Mouse (Mus musculus) heart, adult 18-20 months (tissue): ENCODE measurements around the gene Meltf. TPM values are rescaled to one million over a fixed set of nuclear protein-coding genes. Genes with fewer than 3 reads are reported as not detected.

Experiments used
- DNase-seq, 2 experiments: peaks; one replicate each; pipeline ENCODE4 v3.0.0; 2021 to 2022; ENCODE audit warnings: mixed read lengths in 1 of 2
- total RNA-seq, 2 experiments: library from RNA; stranded (reverse); gene quantifications; 2 replicates each; pipeline ENCODE4 v1.2.3; 2021

Meltf gene
- total RNA-seq, 2 experiments from 2014 or later, result 0.08 TPM; not detected in 1

- DNase-seq, result no peak
These were observed 15.0 kb downstream of the Meltf start for GRCm38 (mm10) chr16:31893396-31894141.

- DNase-seq, result no peak
These were observed 18.6 kb downstream of the Meltf start for GRCm38 (mm10) chr16:31896971-31897774.

- no peak for DNase-seq
These were observed 20.1 kb downstream of the Meltf start for GRCm38 (mm10) chr16:31898546-31899326.

- no peak for DNase-seq
These were observed 23.3 kb downstream of the Meltf start for GRCm38 (mm10) chr16:31901886-31902285.

- DNase-seq, result no peak
These were observed 24.6 kb downstream of the Meltf start for GRCm38 (mm10) chr16:31903239-31903638.

- no peak for DNase-seq
These were observed 26.7 kb downstream of the Meltf start for GRCm38 (mm10) chr16:31905331-31905730.

- no peak for DNase-seq
These were observed 27.5 kb downstream of the Meltf start for GRCm38 (mm10) chr16:31905891-31906825.

- DNase-seq, result peak; percentile 38 to 44
These were observed 28.3 kb downstream of the Meltf start for GRCm38 (mm10) chr16:31906896-31907295.

GRCm38 (mm10) chr16:31908959-31909358 lies 30.3 kb downstream of the Meltf start:
- DNase-seq, result no peak

- DNase-seq, result no peak
These were observed 31.8 kb downstream of the Meltf start for GRCm38 (mm10) chr16:31910281-31910847.

GRCm38 (mm10) chr16:31917776-31918175 lies 39.2 kb downstream of the Meltf start:
- DNase-seq, result no peak

- DNase-seq, result peak; percentile 67 to 85
These were observed 39.7 kb downstream of the Meltf start for GRCm38 (mm10) chr16:31918248-31918724.

GRCm38 (mm10) chr16:31924368-31924767 lies 45.8 kb downstream of the Meltf start:
- no peak for DNase-seq

GRCm38 (mm10) chr16:31926091-31926490 lies 47.5 kb downstream of the Meltf start:
- DNase-seq, result no peak

GRCm38 (mm10) chr16:31926547-31927182 lies 48.1 kb downstream of the Meltf start:
- no peak for DNase-seq

GRCm38 (mm10) chr16:31927412-31927811 lies 48.8 kb downstream of the Meltf start:
- DNase-seq, result no peak

- DNase-seq, result no peak
These were observed 52.7 kb downstream of the Meltf start for GRCm38 (mm10) chr16:31931330-31931729.

GRCm38 (mm10) chr16:31932255-31932654 lies 53.6 kb downstream of the Meltf start:
- no peak for DNase-seq

GRCm38 (mm10) chr16:31932840-31933697 lies 54.5 kb downstream of the Meltf start:
- peak; percentile 87 to 93 for DNase-seq
